Mouse (Mus musculus) right cerebral cortex, postnatal 4 days (tissue): Measurements from ENCODE around the gene Fryl.

ENCODE experiments used
- DNase-seq: peaks from one replicate; pipeline ENCODE4 v3.0.0-alpha.2; 2022

Fryl gene

GRCm38 (mm10) chr5:73218065-73218464, 38.4 kb downstream of the Fryl start:
- DNase-seq = no peak

DNA sequence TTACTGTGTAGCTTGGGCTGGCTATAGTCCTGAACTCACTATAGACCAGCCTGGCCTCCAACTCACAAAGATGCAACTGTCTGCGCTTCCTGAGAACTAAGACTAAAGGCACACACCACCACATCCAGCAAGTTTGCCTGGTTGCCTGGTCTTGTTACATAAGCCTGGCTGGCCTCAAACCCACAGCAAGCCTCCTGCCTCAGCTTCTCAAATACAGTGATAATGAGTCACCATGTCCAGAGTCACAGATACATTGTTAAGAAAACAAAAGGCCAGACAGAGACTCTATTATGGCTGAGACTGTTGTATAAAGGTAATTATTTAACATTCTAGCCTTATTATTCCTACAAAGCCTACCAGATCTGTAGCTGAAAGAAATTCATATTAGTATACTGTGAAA, 39.3 kb downstream of the Fryl start:
- DNase-seq = no peak

DNA sequence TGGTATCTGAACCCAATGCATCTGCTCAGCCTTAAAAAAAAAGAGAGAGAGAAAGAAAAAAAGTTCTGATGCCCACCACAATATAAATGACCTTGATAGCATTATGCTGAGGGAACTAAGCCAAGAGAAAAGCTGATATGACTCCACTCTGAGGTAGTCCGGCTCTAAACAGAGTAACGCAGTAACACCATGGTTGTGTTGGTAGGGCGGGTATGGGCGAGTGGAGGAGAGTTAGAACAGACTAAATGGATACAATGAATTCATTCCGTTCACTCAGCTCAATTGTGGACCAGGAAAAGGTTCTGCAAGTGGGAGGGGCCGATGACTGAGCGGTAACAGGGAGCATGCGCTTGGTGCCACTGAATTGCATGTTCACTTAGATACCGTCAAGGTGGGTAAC, 40.4 kb downstream of the Fryl start:
- DNase-seq = no peak

- no peak for DNase-seq
These were observed 44.0 kb downstream of the Fryl start for GRCm38 (mm10) chr5:73212446-73212845.

DNA sequence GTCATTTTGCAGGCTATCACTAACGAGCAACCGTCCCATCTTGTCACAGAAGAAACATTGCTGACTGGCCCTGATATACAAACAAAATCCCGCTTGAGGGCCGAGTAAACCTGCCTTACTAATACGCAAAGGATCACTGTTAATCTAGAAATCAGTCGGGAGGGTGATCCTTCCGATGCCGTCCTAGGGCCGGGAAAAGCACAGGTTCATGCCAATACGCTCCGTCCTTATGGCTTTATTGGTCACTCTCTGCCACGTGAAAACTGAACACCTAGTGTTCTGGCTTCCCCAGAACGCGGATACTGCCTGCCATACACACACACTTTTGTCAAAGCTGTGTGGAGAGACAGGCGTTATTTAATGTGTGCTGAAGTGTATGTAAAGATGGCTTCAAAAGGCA, 44.5 kb downstream of the Fryl start:
- DNase-seq = no peak

GRCm38 (mm10) chr5:73210971-73211315, 45.5 kb downstream of the Fryl start:
- no peak for DNase-seq

GRCm38 (mm10) chr5:73210127-73210970, 46.1 kb downstream of the Fryl start:
- no peak for DNase-seq

DNA sequence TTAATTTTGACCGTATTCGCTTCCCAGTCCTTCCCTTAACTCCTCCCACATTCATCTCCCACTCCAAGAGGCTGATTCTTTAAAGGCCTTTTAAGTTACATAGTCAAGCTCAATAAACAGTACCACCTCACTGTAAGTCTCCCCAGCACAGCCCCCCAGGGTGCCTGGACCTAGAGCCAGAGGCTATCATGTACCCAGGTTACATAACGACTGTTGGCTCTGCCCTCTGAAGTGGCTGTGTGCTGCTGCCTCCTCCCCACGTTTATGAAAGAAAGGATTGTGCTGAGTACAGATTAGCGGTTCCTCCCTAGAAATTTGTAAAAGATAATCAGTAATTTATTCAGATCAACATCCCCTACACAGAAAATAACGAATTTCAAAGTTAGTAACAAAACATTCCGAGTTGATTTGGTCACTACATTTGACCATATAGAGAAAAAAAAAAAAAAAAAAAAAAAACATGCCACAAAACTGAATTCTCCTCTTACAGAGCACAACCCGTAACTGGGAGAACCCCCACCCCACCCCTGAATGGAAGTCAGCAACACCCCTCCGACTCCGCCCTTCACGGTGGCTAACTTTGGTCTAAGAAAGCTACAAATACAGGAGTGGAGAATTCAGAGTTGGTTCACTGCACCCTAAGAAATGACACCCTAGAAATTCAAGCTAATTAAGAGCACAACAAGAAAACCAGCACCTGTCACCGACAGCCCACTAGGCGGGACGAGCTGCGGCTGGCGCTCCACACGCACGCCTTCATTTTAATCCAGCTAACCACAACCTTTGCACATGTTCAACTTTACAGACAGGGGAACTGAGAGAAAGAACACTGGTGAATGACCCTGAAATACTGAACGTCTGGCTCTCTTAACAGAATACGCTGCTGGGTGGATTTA, 47.0 kb downstream of the Fryl start:
- no peak for DNase-seq

DNA sequence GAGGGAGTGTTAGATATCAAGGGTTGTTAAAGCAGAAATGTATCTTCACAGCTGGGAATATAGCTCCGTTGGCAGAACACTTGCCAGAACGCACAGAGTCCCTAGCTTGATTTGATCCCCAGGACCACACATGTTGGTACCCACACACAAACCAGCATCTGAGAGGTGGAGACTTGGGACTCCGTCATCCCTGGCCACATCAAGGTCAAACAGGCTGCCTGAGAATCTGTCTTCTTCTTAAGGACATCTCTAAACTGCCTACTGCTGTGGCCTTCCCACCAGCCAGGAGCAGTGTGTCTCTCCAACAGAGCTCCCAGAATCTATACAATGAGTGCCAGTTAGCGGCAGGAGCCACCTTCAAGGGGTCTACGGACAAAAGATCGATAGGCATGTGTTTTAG, 47.8 kb downstream of the Fryl start:
- no peak for DNase-seq

DNA sequence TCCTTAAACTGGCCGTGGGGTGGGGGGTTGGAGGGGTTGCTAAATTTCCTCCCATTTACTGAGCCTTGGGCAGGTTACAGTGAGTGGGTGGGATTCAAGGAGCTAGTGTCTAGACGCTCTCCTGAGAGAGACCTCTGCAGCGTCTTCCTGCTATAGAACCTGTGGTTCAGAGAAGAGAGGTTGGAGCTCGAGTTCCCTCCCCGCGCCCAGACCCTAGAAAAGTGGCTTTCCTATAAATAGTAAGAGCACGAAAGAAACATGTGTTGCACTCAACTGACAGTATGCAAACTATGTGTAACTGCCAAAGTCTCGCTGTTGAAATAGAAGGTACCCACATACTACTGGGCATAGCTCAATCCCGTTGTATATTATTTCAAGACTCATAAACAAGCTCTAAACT, 49.7 kb downstream of the Fryl start:
- DNase-seq = no peak

GRCm38 (mm10) chr5:73205996-73206629, 50.3 kb downstream of the Fryl start:
- DNase-seq = no peak

DNA sequence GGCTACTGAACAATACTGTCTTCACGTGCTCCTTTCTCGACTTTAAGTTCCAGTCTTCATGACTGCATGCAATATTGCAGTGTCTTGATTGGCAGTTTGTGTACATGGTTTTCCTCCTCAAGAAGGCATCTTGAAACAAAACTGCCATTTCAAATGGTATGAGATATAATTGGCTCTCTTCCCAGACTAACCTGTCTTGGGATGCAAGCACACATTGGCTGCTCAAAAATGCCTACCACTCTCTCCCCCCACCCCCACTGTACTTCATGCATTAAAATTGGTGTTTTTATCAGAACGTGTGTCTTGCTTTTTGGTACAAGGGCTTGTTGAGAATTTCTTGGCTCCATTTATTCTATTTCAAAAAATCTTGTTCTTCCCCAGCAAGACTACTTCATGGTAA, 51.4 kb downstream of the Fryl start:
- DNase-seq = no peak

GRCm38 (mm10) chr5:73202498-73202897, 53.9 kb downstream of the Fryl start:
- no peak for DNase-seq

GRCm38 (mm10) chr5:73202077-73202476, 54.3 kb downstream of the Fryl start:
- DNase-seq = no peak

DNA sequence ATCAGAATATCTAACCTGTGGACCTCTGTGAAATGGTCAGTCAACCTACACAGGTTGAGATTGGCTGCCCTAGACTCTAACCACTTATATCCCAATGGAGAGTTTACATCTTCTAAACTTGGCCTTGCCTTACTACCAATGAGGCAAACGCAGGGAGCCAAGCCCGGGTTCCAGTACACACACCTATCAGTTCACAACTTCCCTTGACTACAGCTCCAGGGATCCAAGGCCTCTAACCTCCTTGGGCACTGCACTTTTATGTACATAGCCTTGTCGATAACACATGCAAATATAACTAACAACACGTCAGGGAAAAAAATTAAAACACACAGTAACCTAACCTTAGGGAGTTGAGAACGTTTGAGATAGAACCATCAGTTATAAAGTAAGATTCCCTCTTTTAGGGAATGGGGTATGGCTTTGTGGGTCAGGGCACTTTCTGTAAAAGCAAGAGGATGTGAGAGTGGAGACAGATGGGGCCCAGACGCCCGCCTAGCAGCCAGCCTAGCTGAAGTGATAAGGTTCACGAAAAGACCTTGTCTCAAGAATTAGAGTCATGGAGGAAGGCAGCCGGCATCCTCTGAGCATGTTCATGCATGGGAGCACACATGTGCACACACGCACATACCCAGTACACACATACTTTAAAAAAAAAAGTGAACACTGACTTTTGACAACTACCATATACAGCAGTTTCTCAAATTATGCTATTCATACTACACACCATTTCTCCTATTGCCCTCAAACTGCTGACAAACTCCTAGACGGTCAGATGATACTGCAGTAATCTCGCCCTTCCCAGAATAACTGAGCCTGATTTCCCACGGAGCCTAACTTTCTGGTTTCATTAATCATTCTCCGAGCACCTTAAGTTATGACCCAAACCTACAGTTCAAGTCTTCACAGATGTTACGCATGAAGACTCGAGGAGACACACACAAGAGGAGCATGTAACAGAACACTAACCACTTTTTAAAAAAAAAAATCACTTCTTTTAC, 55.7 kb downstream of the Fryl start:
- no peak for DNase-seq

- DNase-seq = no peak
These were observed 56.8 kb downstream of the Fryl start for GRCm38 (mm10) chr5:73199586-73199985.

DNA sequence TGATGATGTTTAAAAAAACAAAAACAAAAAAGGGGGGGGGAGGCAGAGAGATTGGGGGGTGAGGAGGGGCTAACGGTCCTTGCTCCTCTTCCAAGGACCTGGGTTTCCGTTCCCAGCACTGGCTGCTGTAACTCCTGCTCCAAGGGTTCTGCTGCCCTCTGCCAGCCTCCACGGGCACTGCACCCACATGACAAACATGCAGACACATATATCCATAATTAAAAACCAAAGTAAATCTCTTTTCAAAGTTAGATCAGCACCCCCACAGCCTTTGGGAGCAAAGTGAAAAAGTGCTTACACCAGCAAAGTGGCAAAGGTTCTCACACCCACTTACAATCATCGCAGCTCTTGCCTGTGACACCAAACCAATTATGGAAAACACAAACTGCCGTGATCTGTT, 57.7 kb downstream of the Fryl start:
- no peak for DNase-seq

- no peak for DNase-seq
These were observed 58.6 kb downstream of the Fryl start for GRCm38 (mm10) chr5:73197796-73198195.

DNA sequence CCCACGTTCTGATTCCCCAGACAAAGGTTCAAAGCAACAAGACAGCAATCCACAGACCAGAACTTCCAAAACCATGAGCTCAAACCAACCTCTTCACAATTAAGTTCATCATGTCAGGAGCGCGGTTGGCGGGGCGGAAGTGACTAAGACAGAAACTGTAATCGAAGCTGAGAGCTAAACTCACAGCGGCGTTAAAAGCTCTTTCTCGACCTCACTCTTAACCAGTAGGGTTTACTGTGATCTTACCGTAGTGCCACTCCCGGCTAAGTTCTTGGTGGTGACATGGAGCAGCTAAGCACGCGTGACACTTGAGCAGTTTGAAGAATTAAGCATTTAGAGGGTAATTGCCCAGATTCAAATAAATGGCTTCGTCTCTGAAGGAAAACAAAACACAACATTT, 61.7 kb downstream of the Fryl start:
- no peak for DNase-seq

DNA sequence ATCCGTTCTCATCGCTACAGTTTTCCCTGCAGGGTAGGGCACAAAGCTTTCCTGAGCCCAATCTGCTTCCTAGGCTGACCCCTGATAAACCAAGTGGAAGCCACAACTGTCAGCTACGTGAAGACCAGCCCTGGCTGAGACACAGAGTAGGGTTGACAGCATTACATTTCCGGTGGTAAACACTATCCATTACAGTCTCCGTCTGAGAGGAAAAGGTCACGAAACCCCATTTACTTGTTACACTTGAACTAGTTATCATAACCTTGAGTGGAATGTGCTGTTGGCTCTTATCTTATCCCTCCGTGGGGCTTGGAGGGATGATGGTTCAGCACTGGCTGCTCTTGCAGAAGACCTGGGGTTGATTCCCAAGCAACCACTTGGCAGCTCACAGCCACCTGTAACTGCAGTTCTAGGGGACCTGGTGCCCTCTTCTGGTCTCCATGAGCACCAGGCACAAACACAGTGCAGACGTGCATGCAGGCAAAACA, 62.3 kb downstream of the Fryl start:
- DNase-seq = no peak

DNA sequence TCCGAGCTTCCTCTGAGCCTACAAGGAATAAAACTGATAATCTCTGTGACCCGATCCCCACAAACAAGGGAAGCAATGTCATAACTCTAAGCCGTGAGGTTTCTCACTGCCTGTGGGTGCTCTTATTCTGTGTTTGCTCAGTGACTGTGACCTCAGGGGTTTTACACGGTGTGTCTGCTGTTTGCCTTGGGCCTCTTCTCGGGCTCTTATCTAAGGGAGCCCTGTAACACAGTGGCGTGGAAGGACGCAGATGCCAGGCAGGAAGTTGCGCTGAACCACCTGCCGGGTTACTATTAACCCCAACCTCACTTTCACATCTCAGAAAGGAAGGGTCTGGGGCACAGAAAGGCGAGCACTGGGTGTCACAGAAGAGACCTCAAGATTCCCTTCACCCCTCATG, 62.8 kb downstream of the Fryl start:
- DNase-seq = no peak

DNA sequence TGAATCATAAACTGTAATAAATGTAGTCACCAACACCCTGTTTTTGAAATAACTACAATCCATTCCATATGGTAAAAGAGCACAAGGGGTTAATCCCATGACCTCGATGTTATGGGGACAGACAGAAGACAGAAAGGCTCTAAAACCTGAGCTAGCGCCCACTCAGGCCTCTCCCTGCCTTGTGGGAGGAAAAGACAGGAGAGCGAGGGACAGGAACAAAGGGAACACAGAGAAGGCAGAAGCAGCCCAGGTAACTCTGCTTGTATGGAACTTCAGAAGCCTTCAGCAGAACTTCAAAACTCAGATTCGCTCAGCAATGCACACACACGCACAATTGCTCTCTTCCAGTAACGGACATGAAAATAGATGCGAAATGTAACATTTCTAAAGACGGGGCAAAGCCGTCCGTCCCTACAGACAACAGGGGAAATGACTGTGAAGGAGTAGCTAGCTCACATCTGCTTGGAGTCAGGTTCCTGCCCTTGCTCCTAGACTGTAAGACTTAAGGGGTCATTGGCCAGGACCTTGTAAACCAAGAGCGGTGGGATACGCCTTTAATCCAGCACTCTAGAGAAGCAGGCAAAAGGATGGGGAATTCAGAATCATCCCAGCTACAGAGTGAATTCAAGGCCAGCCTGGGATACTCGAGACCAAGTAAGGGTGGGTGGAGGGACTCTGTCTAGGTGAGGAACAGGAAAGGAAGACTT, 63.4 kb downstream of the Fryl start:
- no peak for DNase-seq
